Mouse (Mus musculus) embryonic facial prominence, embryonic 14.5 days (tissue): Measurements from ENCODE around the gene Tex19.1. TPM values are rescaled to one million over a fixed set of nuclear protein-coding genes. Genes with fewer than 3 reads are reported as not detected.

ENCODE experiments used
- ATAC-seq: fragments of 200-750 bp; cut with Nextera tagmentation; 2 replicates; pipeline ENCODE4 v1.8.0; 2017; ENCODE audit warnings: low read depth, moderate number of reproducible peaks, moderate TSS enrichment
- DNase-seq: peaks from one replicate; pipeline ENCODE4 v3.0.0-alpha.2; 2015; ENCODE audit warnings: low spot score
- H3K27ac ChIP-seq: fragments of 300-500 bp; sonication (generic); replicated peaks from 2 replicates; pipeline ENCODE4 v1.5.1; 2014; ENCODE audit warnings: low read depth, mild to moderate bottlenecking, low read length, moderate library complexity
- H3K27me3 ChIP-seq: fragments of 300-500 bp; sonication (generic); replicated peaks from 2 replicates; pipeline ENCODE4 v1.6.1; 2014; ENCODE audit warnings: low read length; ENCODE audit not compliant: control insufficient read depth, insufficient read depth
- H3K36me3 ChIP-seq: fragments of 300-500 bp; sonication (generic); 2 replicates; pipeline ENCODE4 v1.6.1; 2014; ENCODE audit warnings: low read length, mixed read lengths; ENCODE audit not compliant: control insufficient read depth, insufficient read depth
- H3K4me1 ChIP-seq: fragments of 300-500 bp; sonication (generic); 2 replicates; pipeline ENCODE4 v1.6.1; 2014; ENCODE audit warnings: antibody characterized with exemption, low read length; ENCODE audit not compliant: control insufficient read depth, insufficient read depth
- H3K4me2 ChIP-seq: fragments of 300-500 bp; sonication (generic); 2 replicates; pipeline ENCODE4 v1.6.1; 2014; ENCODE audit warnings: low read depth, mild to moderate bottlenecking, low read length, moderate library complexity, mixed read lengths
- H3K4me3 ChIP-seq: fragments of 300-500 bp; sonication (generic); 2 replicates; pipeline ENCODE4 v1.5.1; 2014; ENCODE audit warnings: low read depth, mild to moderate bottlenecking, low read length
- H3K9ac ChIP-seq: fragments of 300-500 bp; sonication (generic); 2 replicates; pipeline ENCODE4 v1.6.1; 2014; ENCODE audit warnings: low read depth, mild to moderate bottlenecking, low read length, moderate library complexity, mixed read lengths
- H3K9me3 ChIP-seq: fragments of 300-500 bp; sonication (generic); 2 replicates; pipeline ENCODE4 v1.6.1; 2016; ENCODE audit warnings: low read length; ENCODE audit not compliant: control insufficient read depth
- WGBS: fragments of 180-500 bp; shearing (Covaris S2); extraction: QIAGEN DNeasy Blood & Tissue Kit; methylation state at CpG from one replicate; pipeline ENCODE4 v1.1.7; 2014; 5-methylcytosine and 5-hydroxymethylcytosine counted together
- polyA plus RNA-seq: library from polyadenylated mRNA; unstranded; fragments of >200 nt; fragmentation: Nextera tagmentation; extraction: Ambion mirVana; gene quantifications from 2 replicates; pipeline ENCODE4 v1.2.1, GENCODE M21; 2014

Gene Tex19.1
- polyA plus RNA-seq, 1 experiment from 2014 or later = not detected

DNA sequence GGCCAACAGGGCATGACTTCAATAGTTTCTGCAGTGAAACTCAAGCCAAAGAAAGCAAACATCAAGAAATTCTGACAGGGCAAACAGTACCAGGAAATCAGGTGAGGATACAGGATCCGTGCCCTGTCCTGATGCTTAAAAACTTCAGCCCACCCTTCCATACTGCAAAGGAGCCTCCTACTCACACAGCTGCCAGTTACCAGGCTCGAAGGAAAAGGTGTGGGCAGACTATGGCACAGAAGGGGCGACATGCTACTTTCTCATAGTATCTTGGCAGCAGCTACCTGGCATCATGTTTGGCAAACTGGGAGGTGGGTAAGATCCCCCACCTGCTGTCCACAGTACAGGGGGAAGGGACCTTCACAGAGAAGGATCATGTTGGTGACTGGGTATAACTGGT, 47.5 kb downstream of the Tex19.1 start:
- 71% methylated on average over 3 of the region's 3 CpGs for WGBS
- DNase-seq (no peak), ATAC-seq (no peak)
- no peak overlapping the region for H3K27ac ChIP-seq
- H3K9ac ChIP-seq = no peak overlapping the region
- no peaks in the 10 kb centered on the region for H3K9me3 ChIP-seq
- no peaks in the 10 kb centered on the region for H3K27me3 ChIP-seq
- 0 out of 2 replicates have a peak, but pooled peaks cover 7% of the 10 kb centered on the region for H3K36me3 ChIP-seq
- no peak overlapping the region for H3K4me3 ChIP-seq
- no peaks in the 10 kb centered on the region for H3K4me1 ChIP-seq
- no peak overlapping the region for H3K4me2 ChIP-seq

Other genes with a start within 250 kb of the Tex19.1 start
- 4.6 and 5.5 TPM in 2 replicates for gene Ccdc57, start 213.3 kb upstream of the Tex19.1 start, polyA plus RNA-seq
- gene Slc16a3, start 197.7 kb upstream of the Tex19.1 start, polyA plus RNA-seq = 35.2 and 39.9 TPM in 2 replicates
- 59.6 and 65.2 TPM in 2 replicates for gene Csnk1d, start 154.8 kb upstream of the Tex19.1 start, polyA plus RNA-seq
- gene Cd7, start 106.7 kb upstream of the Tex19.1 start, polyA plus RNA-seq = 0.93 and 1.1 TPM in 2 replicates
- 0.34 and 0.72 TPM in 2 replicates for gene Sectm1b, start 82.6 kb upstream of the Tex19.1 start, polyA plus RNA-seq
- 0.22 and 0.80 TPM in 2 replicates for gene Sectm1a, start 64.9 kb upstream of the Tex19.1 start, polyA plus RNA-seq
- not detected in 2 replicates for gene Tex19.2, start 27.5 kb upstream of the Tex19.1 start, polyA plus RNA-seq
- 1.2 and 1.6 TPM in 2 replicates for gene Uts2r, start 14.1 kb downstream of the Tex19.1 start, polyA plus RNA-seq
- 7.3 and 9.0 TPM in 2 replicates for gene Hexdc, start 58.3 kb downstream of the Tex19.1 start, polyA plus RNA-seq
- 23.4 and 25.4 TPM in 2 replicates for gene Ogfod3, start 58.6 kb downstream of the Tex19.1 start, polyA plus RNA-seq
- 40.0 and 42.3 TPM in 2 replicates for gene Cybc1, start 83.2 kb downstream of the Tex19.1 start, polyA plus RNA-seq
- gene Narf, start 91.1 kb downstream of the Tex19.1 start, polyA plus RNA-seq = 42.1 and 43.8 TPM in 2 replicates
- gene Foxk2, start 113.8 kb downstream of the Tex19.1 start, polyA plus RNA-seq = 9.9 and 10.2 TPM in 2 replicates
- 108 and 111 TPM in 2 replicates for gene Wdr45b, start 208.3 kb downstream of the Tex19.1 start, polyA plus RNA-seq
- 34.7 and 43.7 TPM in 2 replicates for gene Rab40b, start 242.1 kb downstream of the Tex19.1 start, polyA plus RNA-seq